Mouse (Mus musculus): ENCODE measurements around the gene Sept11.
A peak's percentile ranks its signal among the peaks of the same experiment; 100 is the strongest.

The Sept11 gene

DNA sequence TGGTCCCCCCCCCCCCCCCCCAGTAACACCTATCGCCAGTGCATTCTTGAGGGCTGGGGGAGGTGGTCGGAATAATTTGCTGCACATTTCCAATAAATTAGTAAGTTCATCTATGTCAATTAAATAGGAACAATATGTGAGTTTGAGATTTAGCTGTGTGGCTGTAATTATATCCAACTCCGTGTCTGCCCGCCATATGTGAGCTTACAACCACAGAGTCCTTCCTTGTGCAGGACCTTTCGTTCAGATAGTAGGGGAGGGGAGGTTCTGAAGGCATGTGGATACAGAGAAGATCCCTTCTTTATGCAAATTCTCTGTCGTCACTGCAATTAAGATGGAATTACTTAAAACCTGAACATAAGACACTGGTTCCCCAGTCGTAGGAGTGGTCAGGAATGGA is 2.1 kb downstream of the Sept11 start:
- DNase-seq (ENCODE audit: low read depth, low spot score), result no peak

- no peak for DNase-seq (ENCODE audit: low read depth, low spot score)
Measured at GRCm38 (mm10) chr5:93097204-93097906, 4.1 kb downstream of the Sept11 start.

- DNase-seq (ENCODE audit: low read depth, low spot score), result no peak
Measured at GRCm38 (mm10) chr5:93098219-93098618, 5.0 kb downstream of the Sept11 start.

GRCm38 (mm10) chr5:93098811-93099210 is 5.6 kb downstream of the Sept11 start:
- no peak for DNase-seq (ENCODE audit: low read depth, low spot score)

DNA sequence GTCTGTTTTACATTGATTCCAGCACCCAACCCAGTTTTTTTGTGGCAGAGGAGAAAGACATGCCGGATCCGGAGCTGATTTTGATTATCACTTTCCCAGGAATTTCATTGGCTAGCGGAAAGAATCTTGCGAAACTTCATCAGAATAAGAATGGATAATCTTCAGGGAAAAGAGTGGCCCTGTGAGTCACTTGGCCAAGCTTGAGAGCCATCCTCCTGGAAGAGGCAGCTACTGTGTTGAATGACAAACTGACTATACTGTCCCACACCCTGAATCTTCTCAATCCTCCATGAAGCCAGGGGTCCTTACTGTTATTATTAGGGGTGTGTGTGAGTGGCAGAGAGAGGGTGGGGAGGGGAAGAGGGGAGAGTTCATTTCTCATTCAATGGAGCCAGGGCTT is 7.7 kb downstream of the Sept11 start:
- DNase-seq (ENCODE audit: low read depth, low spot score), result no peak

DNA sequence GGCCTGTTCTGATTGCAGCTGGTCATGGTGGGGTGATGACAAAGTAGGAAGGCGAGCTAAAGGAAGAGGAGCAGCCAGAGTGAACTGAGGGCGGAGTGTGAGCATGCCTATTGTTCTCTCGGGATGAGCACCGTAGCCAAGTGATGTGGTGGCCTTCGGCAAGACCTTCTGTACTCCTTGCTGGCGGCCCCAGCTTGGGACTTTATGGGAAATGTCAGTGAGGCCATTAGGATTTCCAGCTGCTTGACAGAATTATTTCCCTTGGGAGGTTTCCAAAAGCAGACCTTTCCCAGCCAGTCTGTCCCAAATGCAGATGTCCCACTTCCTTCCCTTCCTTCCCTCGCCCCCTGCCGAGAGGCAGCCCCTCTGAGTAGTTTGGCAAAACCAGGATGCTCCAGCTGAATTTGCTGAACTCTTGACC is 8.1 kb downstream of the Sept11 start:
- no peak for DNase-seq (ENCODE audit: low read depth, low spot score)

GRCm38 (mm10) chr5:93103603-93104002 is 10.4 kb downstream of the Sept11 start:
- no peak for DNase-seq (ENCODE audit: low read depth, low spot score)

- no peak for DNase-seq (ENCODE audit: low read depth, low spot score)
Measured at GRCm38 (mm10) chr5:93104987-93105823, 12.0 kb downstream of the Sept11 start.

- no peak for DNase-seq (ENCODE audit: low read depth, low spot score)
Measured at GRCm38 (mm10) chr5:93106048-93106447, 12.8 kb downstream of the Sept11 start.

GRCm38 (mm10) chr5:93108703-93109102 is 15.5 kb downstream of the Sept11 start:
- DNase-seq (ENCODE audit: low read depth, low spot score), result no peak

DNA sequence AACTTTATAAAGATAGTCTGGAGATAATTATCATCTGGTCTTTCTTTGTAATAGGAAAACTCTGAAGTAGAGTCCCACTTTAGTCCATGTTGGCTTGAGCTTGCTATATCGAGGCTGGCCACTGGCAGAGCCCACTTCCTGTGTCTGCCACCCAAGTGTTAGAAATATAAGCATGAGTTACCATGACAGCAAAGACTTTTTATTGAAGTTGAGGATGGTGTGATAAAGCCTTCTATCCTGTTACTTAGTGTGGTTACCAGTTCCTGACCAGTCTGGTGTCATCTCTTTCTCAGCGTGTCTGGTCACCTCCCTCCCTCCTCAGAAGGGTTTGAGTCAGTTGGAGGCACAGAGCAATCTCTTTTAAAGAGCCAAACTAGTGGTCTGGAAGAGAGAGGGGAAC is 16.3 kb downstream of the Sept11 start:
- no peak for DNase-seq (ENCODE audit: low read depth, low spot score)

DNA sequence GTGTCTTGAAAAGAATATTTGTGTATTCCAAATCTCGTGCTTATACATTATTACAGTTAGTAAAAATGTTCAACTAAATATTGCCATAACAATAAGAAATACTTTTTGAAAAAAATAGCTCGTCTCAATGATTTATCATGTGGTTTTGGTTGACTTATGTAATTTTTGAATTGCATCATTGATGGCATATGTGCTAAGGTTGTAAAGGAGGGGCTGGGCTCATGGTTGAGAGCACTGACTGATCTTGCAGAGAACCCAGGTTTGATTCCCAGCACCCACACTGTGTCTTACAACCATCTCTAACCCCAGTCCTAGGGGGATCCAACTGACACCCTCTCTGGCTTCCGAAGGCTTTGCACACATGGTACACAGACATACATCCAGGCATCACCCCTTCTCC is 19.1 kb downstream of the Sept11 start:
- no peak for DNase-seq (ENCODE audit: low read depth, low spot score)

- DNase-seq (ENCODE audit: low read depth, low spot score), result no peak
Measured at GRCm38 (mm10) chr5:93113517-93113916, 20.3 kb downstream of the Sept11 start.

DNA sequence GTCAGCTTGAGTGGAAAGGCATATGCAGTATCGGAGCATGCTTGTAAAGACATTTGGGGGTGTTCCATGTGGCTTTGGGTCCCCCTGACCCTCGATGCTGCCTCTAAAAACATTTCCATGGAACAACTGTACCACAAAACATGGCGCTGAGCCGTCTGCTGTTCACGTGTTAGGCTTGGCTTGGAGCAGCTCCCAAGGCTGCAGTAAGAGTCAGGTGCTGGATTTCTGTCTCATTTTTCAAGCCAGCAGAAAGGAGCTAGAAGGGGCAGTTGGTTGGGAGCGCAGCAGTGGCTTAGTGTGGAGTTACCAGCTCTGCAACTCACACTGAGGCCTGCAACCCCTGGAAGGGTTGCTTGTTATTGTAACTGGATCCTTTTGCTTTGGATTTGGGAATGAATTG is 21.3 kb downstream of the Sept11 start:
- no peak for DNase-seq (ENCODE audit: low read depth, low spot score)

- no peak for DNase-seq (ENCODE audit: low read depth, low spot score)
Measured at GRCm38 (mm10) chr5:93115059-93115458, 21.8 kb downstream of the Sept11 start.

GRCm38 (mm10) chr5:93115854-93116253 is 22.6 kb downstream of the Sept11 start:
- no peak for DNase-seq (ENCODE audit: low read depth, low spot score)

GRCm38 (mm10) chr5:93117648-93118047 is 24.4 kb downstream of the Sept11 start:
- peak; percentile 62 for DNase-seq (ENCODE audit: low read depth, low spot score)

DNA sequence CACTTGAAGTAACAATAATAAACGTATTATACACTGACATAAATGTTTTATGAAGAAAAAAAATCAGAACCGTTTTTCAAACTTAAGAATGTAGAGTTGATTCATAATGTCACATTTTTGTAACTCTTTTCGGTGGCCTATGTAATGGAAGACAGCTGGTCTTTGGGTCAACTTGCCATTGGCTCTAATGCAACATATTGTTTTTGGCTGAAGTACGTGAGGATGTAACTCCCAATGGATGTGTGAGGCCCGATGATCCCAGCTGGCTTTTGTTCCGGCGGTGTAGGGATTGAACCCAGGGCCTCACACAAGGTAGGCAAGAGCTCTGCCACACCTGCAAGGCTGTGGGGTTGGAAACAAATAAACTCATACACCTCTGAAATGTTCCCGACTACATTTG is 28.4 kb downstream of the Sept11 start:
- DNase-seq (ENCODE audit: low read depth, low spot score), result no peak

DNA sequence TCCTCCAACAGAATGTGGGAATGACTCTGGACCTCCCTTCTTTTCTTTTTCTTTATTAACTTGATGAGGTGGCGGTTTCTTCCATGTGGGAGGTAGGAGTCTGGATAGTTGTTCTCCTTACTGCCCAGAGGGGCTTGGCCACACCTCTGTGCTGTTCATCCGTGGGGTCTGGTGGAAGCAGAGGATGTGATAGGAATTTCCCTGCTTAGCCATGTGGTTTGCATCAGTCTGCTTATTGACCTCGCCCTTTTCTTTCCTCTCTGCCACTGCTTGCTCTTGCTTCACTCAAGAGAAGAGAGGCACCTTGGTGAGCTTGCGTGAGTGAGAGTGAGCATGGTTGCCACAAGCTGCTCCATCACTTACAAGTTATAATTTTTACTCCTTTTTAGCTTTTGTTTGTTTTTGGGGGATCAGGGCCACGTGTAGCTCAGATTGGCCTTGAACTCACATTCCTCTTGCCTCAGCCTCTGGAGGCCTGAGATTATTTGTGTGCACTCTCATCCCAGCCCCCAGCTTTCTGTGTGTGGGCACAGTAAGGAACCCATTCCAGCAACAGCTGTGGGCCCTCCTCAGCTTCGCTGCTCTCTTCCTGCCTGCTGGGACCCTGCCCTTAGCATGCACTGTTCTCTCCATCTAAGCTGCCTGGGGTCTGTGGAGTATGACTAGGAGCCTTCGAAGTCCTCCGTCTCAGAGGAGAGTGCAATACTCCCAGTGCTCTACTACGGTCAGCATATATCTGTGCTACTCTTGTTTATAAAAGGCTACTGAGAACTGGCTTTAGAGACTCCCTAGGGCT is 31.0 kb downstream of the Sept11 start:
- no peak for DNase-seq (ENCODE audit: low read depth, low spot score)

DNA sequence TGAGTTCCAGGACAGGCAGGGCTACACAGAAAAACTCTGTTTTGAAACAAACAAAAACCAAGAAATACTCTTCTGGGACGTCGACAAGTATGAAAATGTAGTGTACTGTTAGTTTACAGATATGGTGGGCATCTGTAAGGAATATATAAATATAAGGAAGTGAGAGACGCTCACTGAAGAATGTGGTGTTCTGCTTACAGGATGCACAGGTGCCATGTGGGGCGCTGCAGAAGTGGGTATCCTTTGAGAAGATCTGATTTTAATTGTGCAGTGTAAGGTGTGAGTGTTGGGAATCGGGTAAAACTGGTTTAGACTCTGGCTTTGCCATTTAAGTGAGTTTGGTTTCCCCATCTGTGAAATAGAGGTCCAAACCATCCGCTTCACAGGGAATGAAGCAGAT is 32.1 kb downstream of the Sept11 start:
- DNase-seq (ENCODE audit: low read depth, low spot score), result peak; percentile 60

DNA sequence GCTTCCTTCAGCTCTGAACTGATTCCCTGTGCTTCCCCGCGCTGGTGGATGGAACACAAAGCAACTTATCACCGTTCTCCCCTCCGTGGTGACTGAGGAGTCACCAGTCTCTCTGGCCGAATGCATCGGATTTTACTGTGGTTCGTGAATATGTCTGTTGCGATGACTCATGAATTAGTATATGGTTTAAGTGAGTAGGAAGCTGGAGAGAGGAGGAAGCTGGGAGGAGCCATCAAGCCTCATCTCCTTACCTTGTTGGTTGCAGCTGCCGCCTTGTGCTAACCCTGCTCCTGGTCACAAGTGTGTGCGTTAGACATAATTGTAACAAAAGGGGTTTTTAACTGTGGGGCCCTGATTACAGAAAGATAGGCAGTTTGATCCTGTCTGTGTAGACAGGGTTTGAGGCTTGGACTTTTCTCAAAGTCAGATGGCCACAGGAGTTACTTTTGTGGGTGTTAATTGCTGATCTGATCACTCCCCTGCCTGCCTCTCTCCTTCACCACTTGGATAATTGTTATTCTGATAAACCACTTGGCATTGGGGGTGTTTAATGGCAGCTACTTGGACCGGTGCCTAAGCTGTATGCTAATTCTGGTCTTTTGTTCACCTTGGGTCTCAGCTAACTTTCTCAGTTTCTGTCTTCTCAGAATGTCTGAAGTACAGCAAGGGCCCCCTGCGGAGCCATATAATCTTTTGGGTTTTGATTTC is 33.1 kb downstream of the Sept11 start:
- no peak for DNase-seq (ENCODE audit: low read depth, low spot score)

All from A20 (cell line).